Mouse (Mus musculus) kidney, embryonic 16.5 days (tissue): ENCODE measurements around the gene Vmn2r31. TPM values are rescaled to one million over a fixed set of nuclear protein-coding genes. Genes with fewer than 3 reads are reported as not detected.
"Not testable (repeated sequence)": the region's sequence is repeated elsewhere in the genome, so short reads cannot be mapped to it uniquely, and the experiment has no call there.

ENCODE experiments used
- ATAC-seq: fragments of 200-750 bp; cut with Nextera tagmentation; 2 replicates; pipeline ENCODE4 v1.8.0; 2017; ENCODE audit warnings: moderate TSS enrichment; ENCODE audit not compliant: low FRiP score, low TSS enrichment
- H3K27ac ChIP-seq: fragments of 300-500 bp; sonication (generic); 2 replicates; pipeline ENCODE4 v1.5.1; 2014; ENCODE audit warnings: low read length
- H3K27me3 ChIP-seq: fragments of 300-500 bp; sonication (generic); 2 replicates; pipeline ENCODE4 v1.6.1; 2014; ENCODE audit warnings: low read length, control low read depth, mixed read lengths; ENCODE audit not compliant: insufficient read depth
- H3K36me3 ChIP-seq: fragments of 300-500 bp; sonication (generic); 2 replicates; pipeline ENCODE4 v1.6.1; 2014; ENCODE audit warnings: low read length, control low read depth, mixed read lengths; ENCODE audit not compliant: insufficient read depth
- H3K4me1 ChIP-seq: fragments of 300-500 bp; sonication (generic); 2 replicates; pipeline ENCODE4 v1.6.1; 2014; ENCODE audit warnings: low read length, control low read depth, mixed read lengths; ENCODE audit not compliant: insufficient read depth
- H3K4me2 ChIP-seq: fragments of 300-500 bp; sonication (generic); replicated peaks from 2 replicates; pipeline ENCODE4 v1.6.1; 2014; ENCODE audit warnings: low read depth, low read length
- H3K4me3 ChIP-seq: fragments of 300-500 bp; sonication (generic); 2 replicates; pipeline ENCODE4 v1.5.1; 2014; ENCODE audit warnings: mild to moderate bottlenecking, low read length
- H3K9ac ChIP-seq: fragments of 300-500 bp; sonication (generic); replicated peaks from 2 replicates; pipeline ENCODE4 v1.6.1; 2014; ENCODE audit warnings: low read length
- H3K9me3 ChIP-seq: fragments of 300-500 bp; sonication (generic); 2 replicates; pipeline ENCODE4 v1.6.1; 2016; ENCODE audit warnings: low read length, control low read depth
- WGBS: fragments of 180-500 bp; shearing (Covaris S2); extraction: QIAGEN DNeasy Blood & Tissue Kit; methylation state at CpG from one replicate; pipeline ENCODE4 v1.1.7; 2014; 5-methylcytosine and 5-hydroxymethylcytosine counted together
- polyA plus RNA-seq: library from polyadenylated mRNA; unstranded; fragments of >200 nt; fragmentation: Nextera tagmentation; extraction: Ambion mirVana; gene quantifications from 2 replicates; pipeline ENCODE4 v1.2.1, GENCODE M21; 2015

Gene Vmn2r31
- not detected in 2 replicates for polyA plus RNA-seq

GRCm38 (mm10) chr7:7399603-7400002, at the start of gene Vmn2r31:
Vmn2r31 (minus strand) TSS chr7:7399703.
- not testable (repeated sequence) for ATAC-seq, H3K4me3 ChIP-seq, H3K27ac ChIP-seq, H3K27me3 ChIP-seq, H3K36me3 ChIP-seq, H3K9ac ChIP-seq, H3K9me3 ChIP-seq, H3K4me2 ChIP-seq, H3K4me1 ChIP-seq

GRCm38 (mm10) chr7:7374431-7374830, 25.1 kb downstream of the Vmn2r31 start, which contains the start of gene Gm45783:
Gm45783 (minus strand) TSS chr7:7374573.
- H3K27me3 ChIP-seq, H3K4me2 ChIP-seq, H3K36me3 ChIP-seq, H3K9ac ChIP-seq, ATAC-seq, H3K9me3 ChIP-seq, H3K4me3 ChIP-seq, H3K4me1 ChIP-seq, H3K27ac ChIP-seq: not testable (repeated sequence)
- 52% methylated on average over 12 of the region's 12 CpGs for WGBS

GRCm38 (mm10) chr7:7337509-7337908, 62.0 kb downstream of the Vmn2r31 start, which contains the start of gene Vmn2r30:
Vmn2r30 (minus strand) TSS chr7:7337609.
- not testable (repeated sequence) for H3K27me3 ChIP-seq, H3K4me2 ChIP-seq, ATAC-seq, H3K9ac ChIP-seq, H3K4me3 ChIP-seq, H3K9me3 ChIP-seq, H3K4me1 ChIP-seq, H3K36me3 ChIP-seq, H3K27ac ChIP-seq
- no CpG with 5 or more reads among the region's 1 CpGs for WGBS

Other genes starting within 250 kb of the Vmn2r31 start
- gene Zfp418, start 228.4 kb downstream of the Vmn2r31 start, polyA plus RNA-seq: 2.3 and 3.0 TPM in 2 replicates
- 8.5 and 8.8 TPM in 2 replicates for gene Zfp772, start 189.7 kb downstream of the Vmn2r31 start, polyA plus RNA-seq
- 0.37 and 0.84 TPM in 2 replicates for gene Vmn2r29, start 152.4 kb downstream of the Vmn2r31 start, polyA plus RNA-seq
- 2.7 and 4.2 TPM in 2 replicates for gene Gm45844, start 121.4 kb downstream of the Vmn2r31 start, polyA plus RNA-seq
- 54.2 and 55.0 TPM in 2 replicates for gene Clcn4, start 98.9 kb downstream of the Vmn2r31 start, polyA plus RNA-seq
- gene Vmn2r30, start 62.1 kb downstream of the Vmn2r31 start, polyA plus RNA-seq: not detected in 2 replicates
- gene Gm45783, start 25.1 kb downstream of the Vmn2r31 start, polyA plus RNA-seq: 0.53 TPM in 1 of 2 replicates, not detected in the other
- gene Vmn2r32, start 80.3 kb upstream of the Vmn2r31 start, polyA plus RNA-seq: not detected in 2 replicates
- gene Vmn2r33, start 167.1 kb upstream of the Vmn2r31 start, polyA plus RNA-seq: not detected in 2 replicates